Mouse (Mus musculus): ENCODE measurements around the gene Xkrx. TPM values are rescaled to one million over a fixed set of nuclear protein-coding genes. Genes with fewer than 3 reads are reported as not detected.

The Xkrx gene
- total RNA-seq, 1 experiment from 2014 or later: not detected

Other genes with a start within 250 kb of the Xkrx start
- gene Sytl4, start 180.3 kb downstream of the Xkrx start, total RNA-seq (2017): 5.8 and 7.4 TPM in 2 replicates
- 72.9 and 102 TPM in 2 replicates for gene Cstf2, start 102.9 kb downstream of the Xkrx start, total RNA-seq (2017)
- not detected in 2 replicates for gene Arl13a, start 25.4 kb upstream of the Xkrx start, total RNA-seq (2017)
- gene Nox1, start 59.9 kb upstream of the Xkrx start, total RNA-seq (2017): 0.15 and 0.27 TPM in 2 replicates
- gene Trmt2b, start 114.9 kb upstream of the Xkrx start, total RNA-seq (2017): 22.8 and 32.1 TPM in 2 replicates
- gene Tmem35a, start 133.1 kb upstream of the Xkrx start, total RNA-seq (2017): not detected in 2 replicates
- 35.1 and 42.5 TPM in 2 replicates for gene Cenpi, start 146.0 kb upstream of the Xkrx start, total RNA-seq (2017)
- gene Drp2, start 242.5 kb upstream of the Xkrx start, total RNA-seq (2017): under 0.01 and 0.19 TPM in 2 replicates